Mouse (Mus musculus): ENCODE measurements around the gene Zfp385b. TPM values are rescaled to one million over a fixed set of nuclear protein-coding genes. Genes with fewer than 3 reads are reported as not detected.
A peak's percentile ranks its signal among the peaks of the same experiment; 100 is the strongest.

Zfp385b gene
- polyA plus RNA-seq, 1 experiment = 8.8 TPM

- H3K36me3 ChIP-seq (ENCODE audit: control insufficient read depth, insufficient read depth, low read length) = no peaks in the 10 kb centered on the region
- TF ChIP-seq POLR2A (IDR thresholded peaks at IDR 0.05; ENCODE audit: control insufficient read depth, low read depth, low read length) = no peak
- TF ChIP-seq CTCF (IDR thresholded peaks at IDR 0.05; ENCODE audit: control insufficient read depth, insufficient read depth, insufficient replicate concordance, low read depth, low read length) = no peak
- H3K27ac ChIP-seq (ENCODE audit: control insufficient read depth, insufficient read depth, low read depth, low read length) = peak overlapping the region; percentile 14
- H3K4me3 ChIP-seq (ENCODE audit: control insufficient read depth, low read depth, low read length) = no peak overlapping the region
- no peaks in the 10 kb centered on the region for H3K4me1 ChIP-seq (ENCODE audit: control insufficient read depth, insufficient read depth, low read length)
- no peaks in the 10 kb centered on the region for H3K27me3 ChIP-seq (ENCODE audit: control insufficient read depth, insufficient read depth, low read length)
Observed at GRCm38 (mm10) chr2:77770056-77770697, 49.3 kb downstream of the Zfp385b start.

- H3K36me3 ChIP-seq (ENCODE audit: control insufficient read depth, insufficient read depth, low read length) = no peaks in the 10 kb centered on the region
- no peak overlapping the region for H3K4me3 ChIP-seq (ENCODE audit: control insufficient read depth, low read depth, low read length)
- H3K4me1 ChIP-seq (ENCODE audit: control insufficient read depth, insufficient read depth, low read length) = no peaks in the 10 kb centered on the region
- TF ChIP-seq CTCF (IDR thresholded peaks at IDR 0.05; ENCODE audit: control insufficient read depth, insufficient read depth, insufficient replicate concordance, low read depth, low read length) = no peak
- no peak for TF ChIP-seq POLR2A (IDR thresholded peaks at IDR 0.05; ENCODE audit: control insufficient read depth, low read depth, low read length)
- H3K27me3 ChIP-seq (ENCODE audit: control insufficient read depth, insufficient read depth, low read length) = no peaks in the 10 kb centered on the region
- H3K27ac ChIP-seq (ENCODE audit: control insufficient read depth, insufficient read depth, low read depth, low read length) = no peak overlapping the region
Observed at GRCm38 (mm10) chr2:77768321-77768886, 51.0 kb downstream of the Zfp385b start.

GRCm38 (mm10) chr2:77761967-77762366 is 57.5 kb downstream of the Zfp385b start:
- Histone ChIP-seq H3K4me3 (ENCODE audit: control insufficient read depth, low read depth, low read length) (no peak overlapping the region), H3K36me3 (ENCODE audit: control insufficient read depth, insufficient read depth, low read length) (no peaks in the 10 kb centered on the region), H3K27me3 (ENCODE audit: control insufficient read depth, insufficient read depth, low read length) (no peaks in the 10 kb centered on the region), H3K27ac (ENCODE audit: control insufficient read depth, insufficient read depth, low read depth, low read length) (no peak overlapping the region), H3K4me1 (ENCODE audit: control insufficient read depth, insufficient read depth, low read length) (no peaks in the 10 kb centered on the region)
- TF ChIP-seq CTCF (IDR thresholded peaks at IDR 0.05; ENCODE audit: control insufficient read depth, insufficient read depth, insufficient replicate concordance, low read depth, low read length) = no peak
- TF ChIP-seq POLR2A (IDR thresholded peaks at IDR 0.05; ENCODE audit: control insufficient read depth, low read depth, low read length) = no peak

GRCm38 (mm10) chr2:77758403-77759071 is 60.9 kb downstream of the Zfp385b start:
- no peak overlapping the region for H3K27ac ChIP-seq (ENCODE audit: control insufficient read depth, insufficient read depth, low read depth, low read length)
- H3K27me3 ChIP-seq (ENCODE audit: control insufficient read depth, insufficient read depth, low read length) = no peaks in the 10 kb centered on the region
- TF ChIP-seq CTCF (IDR thresholded peaks at IDR 0.05; ENCODE audit: control insufficient read depth, insufficient read depth, insufficient replicate concordance, low read depth, low read length) (no peak), POLR2A (IDR thresholded peaks at IDR 0.05; ENCODE audit: control insufficient read depth, low read depth, low read length) (no peak)
- no peaks in the 10 kb centered on the region for H3K4me1 ChIP-seq (ENCODE audit: control insufficient read depth, insufficient read depth, low read length)
- no peak overlapping the region for H3K4me3 ChIP-seq (ENCODE audit: control insufficient read depth, low read depth, low read length)
- H3K36me3 ChIP-seq (ENCODE audit: control insufficient read depth, insufficient read depth, low read length) = no peaks in the 10 kb centered on the region

GRCm38 (mm10) chr2:77752491-77752890 is 66.9 kb downstream of the Zfp385b start:
- H3K36me3 ChIP-seq (ENCODE audit: control insufficient read depth, insufficient read depth, low read length) = no peaks in the 10 kb centered on the region
- H3K4me3 ChIP-seq (ENCODE audit: control insufficient read depth, low read depth, low read length) = no peak overlapping the region
- H3K27me3 ChIP-seq (ENCODE audit: control insufficient read depth, insufficient read depth, low read length) = no peaks in the 10 kb centered on the region
- no peak overlapping the region for H3K27ac ChIP-seq (ENCODE audit: control insufficient read depth, insufficient read depth, low read depth, low read length)
- no peak for TF ChIP-seq CTCF (IDR thresholded peaks at IDR 0.05; ENCODE audit: control insufficient read depth, insufficient read depth, insufficient replicate concordance, low read depth, low read length)
- TF ChIP-seq POLR2A (IDR thresholded peaks at IDR 0.05; ENCODE audit: control insufficient read depth, low read depth, low read length) = no peak
- no peaks in the 10 kb centered on the region for H3K4me1 ChIP-seq (ENCODE audit: control insufficient read depth, insufficient read depth, low read length)

GRCm38 (mm10) chr2:77749631-77750030 is 69.8 kb downstream of the Zfp385b start:
- TF ChIP-seq POLR2A (IDR thresholded peaks at IDR 0.05; ENCODE audit: control insufficient read depth, low read depth, low read length) (no peak), CTCF (IDR thresholded peaks at IDR 0.05; ENCODE audit: control insufficient read depth, insufficient read depth, insufficient replicate concordance, low read depth, low read length) (no peak)
- H3K4me1 ChIP-seq (ENCODE audit: control insufficient read depth, insufficient read depth, low read length) = no peaks in the 10 kb centered on the region
- H3K4me3 ChIP-seq (ENCODE audit: control insufficient read depth, low read depth, low read length) = no peak overlapping the region
- no peaks in the 10 kb centered on the region for H3K36me3 ChIP-seq (ENCODE audit: control insufficient read depth, insufficient read depth, low read length)
- H3K27me3 ChIP-seq (ENCODE audit: control insufficient read depth, insufficient read depth, low read length) = no peaks in the 10 kb centered on the region
- H3K27ac ChIP-seq (ENCODE audit: control insufficient read depth, insufficient read depth, low read depth, low read length) = no peak overlapping the region

- TF ChIP-seq CTCF (IDR thresholded peaks at IDR 0.05; ENCODE audit: control insufficient read depth, insufficient read depth, insufficient replicate concordance, low read depth, low read length) (no peak), POLR2A (IDR thresholded peaks at IDR 0.05; ENCODE audit: control insufficient read depth, low read depth, low read length) (no peak)
- H3K4me1 ChIP-seq (ENCODE audit: control insufficient read depth, insufficient read depth, low read length) = no peaks in the 10 kb centered on the region
- no peaks in the 10 kb centered on the region for H3K36me3 ChIP-seq (ENCODE audit: control insufficient read depth, insufficient read depth, low read length)
- H3K27me3 ChIP-seq (ENCODE audit: control insufficient read depth, insufficient read depth, low read length) = no peaks in the 10 kb centered on the region
- no peak overlapping the region for H3K27ac ChIP-seq (ENCODE audit: control insufficient read depth, insufficient read depth, low read depth, low read length)
- no peak overlapping the region for H3K4me3 ChIP-seq (ENCODE audit: control insufficient read depth, low read depth, low read length)
Observed at GRCm38 (mm10) chr2:77746417-77746816, 73.0 kb downstream of the Zfp385b start.
